Mouse (Mus musculus) layer of hippocampus, adult 18-20 months (tissue): ENCODE measurements around the gene Gm4353. TPM values are rescaled to one million over a fixed set of nuclear protein-coding genes. Genes with fewer than 3 reads are reported as not detected.
A peak's percentile ranks its signal among the peaks of the same experiment; 100 is the strongest.

Experiments used
- DNase-seq, 2 experiments: peaks; one replicate each; pipeline ENCODE4 v3.0.0; 2022; ENCODE audit warnings: low spot score in 2 of 2
- total RNA-seq, 2 experiments: library from RNA; stranded (reverse); gene quantifications; 2 replicates each; pipeline ENCODE4 v1.2.3; 2021

Gm4353 gene
- total RNA-seq, 2 experiments from 2014 or later, result 3.1 to 3.3 TPM

DNA sequence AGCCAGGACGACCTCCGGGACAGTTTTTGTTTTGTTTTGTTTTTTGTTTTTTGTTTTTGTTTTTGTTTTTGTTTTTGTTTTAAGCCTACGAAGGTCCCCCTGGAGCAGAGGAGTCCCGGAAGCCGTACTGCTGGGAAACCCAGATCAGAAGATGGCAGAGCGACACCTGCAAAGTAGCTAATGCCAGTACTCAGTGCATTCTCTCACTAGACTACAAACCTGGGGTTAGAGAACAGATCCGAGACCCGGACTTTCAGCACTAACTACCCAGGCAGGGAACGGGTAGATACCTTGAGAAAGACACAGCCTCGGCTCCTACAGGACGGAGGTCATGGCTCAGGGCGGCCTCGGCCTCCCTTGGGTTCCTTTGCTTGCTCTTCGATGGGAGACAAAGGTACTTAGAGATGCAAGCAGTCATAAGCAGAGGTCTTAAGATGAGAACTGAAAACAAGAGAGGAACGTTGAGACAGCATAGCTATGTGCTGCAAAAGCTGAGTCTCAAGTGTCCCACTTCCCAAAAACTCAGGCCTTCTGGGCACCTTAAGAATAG lies 43.9 kb downstream of the Gm4353 start:
- DNase-seq, result no peak

DNA sequence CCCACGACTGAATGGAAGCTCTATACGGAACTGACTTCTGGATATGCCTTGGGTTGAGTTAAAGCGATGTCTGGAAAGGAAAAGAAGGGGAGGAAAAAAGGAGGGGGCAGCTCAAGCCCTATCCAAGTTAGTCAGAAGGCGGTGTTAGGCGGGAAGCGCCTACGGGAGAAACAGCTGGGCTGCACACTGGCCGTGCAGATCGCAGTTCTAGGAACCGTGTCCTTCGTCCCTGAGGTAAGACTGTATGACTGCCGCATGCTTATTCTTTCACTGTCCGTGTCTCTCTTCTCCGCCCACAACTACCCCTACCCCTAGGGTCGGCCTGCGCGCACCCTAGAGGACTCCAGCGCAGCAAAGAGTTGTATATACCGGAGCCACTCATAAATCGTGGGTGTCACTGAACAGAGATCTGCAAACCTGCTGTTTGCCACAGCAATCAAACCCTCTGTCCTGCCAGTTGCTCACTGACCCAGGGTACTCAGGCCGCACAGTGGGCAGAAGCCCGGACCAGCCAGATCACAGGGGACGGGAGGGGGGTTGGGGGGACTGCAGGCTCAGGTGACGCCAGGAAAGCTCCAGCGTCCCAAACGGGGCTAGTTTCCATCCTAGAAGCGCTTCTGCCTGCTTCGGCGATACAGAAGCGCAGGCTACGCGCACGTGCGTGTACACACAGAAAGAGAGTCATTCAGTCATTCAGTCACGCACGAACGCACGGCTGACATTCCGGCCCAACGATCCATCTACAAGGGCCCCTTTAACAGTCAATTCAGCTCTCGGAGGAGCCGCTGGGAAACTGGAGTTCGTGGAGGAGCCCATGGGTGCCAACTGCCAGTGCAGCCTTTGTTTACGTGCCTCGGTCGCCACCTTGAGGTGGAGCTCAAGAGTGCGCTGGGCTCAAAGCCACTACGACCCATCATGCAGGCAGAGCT lies 44.6 kb downstream of the Gm4353 start:
- DNase-seq, result peak; percentile 85 to 92

DNA sequence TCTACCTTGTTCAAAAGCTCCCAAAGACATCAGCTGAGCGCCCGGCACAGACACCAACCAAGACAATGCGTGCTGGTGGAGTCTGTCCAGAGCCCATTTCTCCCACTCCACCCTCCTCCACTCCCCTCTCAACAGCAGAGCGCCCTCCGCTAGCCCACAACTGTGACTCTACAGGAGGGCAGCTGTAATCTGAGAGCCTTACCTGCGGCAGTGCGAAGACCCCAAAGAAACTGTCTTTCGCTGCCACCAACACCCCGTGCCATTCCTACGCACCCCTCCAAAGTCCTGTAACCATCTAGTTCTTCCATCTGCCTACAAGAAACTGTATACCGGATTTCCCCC lies 45.3 kb downstream of the Gm4353 start, which contains the start of gene 1110004F10Rik:
TSS of gene 1110004F10Rik (plus strand) at position 202 of the 342 bp plus-strand sequence.
- DNase-seq, result no peak

DNA sequence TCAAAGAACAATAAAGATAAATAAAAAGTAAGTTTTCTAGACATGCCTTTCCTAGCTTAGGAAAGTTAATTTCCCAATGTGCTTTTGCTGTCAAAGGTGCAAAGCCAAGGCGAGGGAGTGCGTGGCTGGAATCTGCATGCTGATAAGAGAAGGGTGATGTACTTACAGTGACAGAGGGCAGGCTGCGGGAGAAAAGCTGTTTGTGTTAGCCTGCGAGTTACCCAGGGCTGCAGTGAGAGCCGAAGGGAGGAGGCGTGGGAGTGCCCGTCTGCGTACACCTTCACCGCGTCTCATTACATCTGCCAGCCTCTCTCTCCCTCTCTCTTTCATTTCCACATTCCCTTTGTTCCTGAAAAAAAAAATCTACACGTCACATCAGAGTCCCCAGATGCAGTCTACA lies 45.9 kb downstream of the Gm4353 start, which contains the start of gene Sox6:
TSS of gene Sox6 (minus strand) at position 286 of the 400 bp plus-strand sequence.
- no peak for DNase-seq

- no peak for DNase-seq
These were observed 46.4 kb downstream of the Gm4353 start for GRCm38 (mm10) chr7:116038024-116038423.

GRCm38 (mm10) chr7:116036591-116037555 lies 47.6 kb downstream of the Gm4353 start:
- DNase-seq, result no peak

DNA sequence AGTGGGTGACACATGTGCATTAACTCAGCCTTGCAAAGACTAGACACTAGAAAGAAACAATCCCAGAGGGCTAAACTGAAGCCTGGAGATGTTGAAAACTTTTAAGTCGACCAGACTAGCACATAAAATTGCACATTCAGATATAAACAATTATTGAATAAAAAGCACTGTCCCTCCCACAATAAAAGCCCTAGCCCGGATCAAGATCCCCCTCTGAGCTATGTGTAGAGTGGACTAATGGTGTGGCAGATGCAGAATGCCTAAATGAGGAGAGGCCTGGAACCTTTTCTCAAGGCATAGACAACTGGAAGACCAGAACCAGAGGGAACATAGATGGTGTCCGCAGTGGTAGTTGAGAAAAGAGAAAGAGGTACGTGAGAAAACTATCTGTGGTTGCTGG lies 48.9 kb downstream of the Gm4353 start:
- DNase-seq, result no peak

- peak in 1 of 2 experiments; percentile 17 for DNase-seq
These were observed 50.1 kb downstream of the Gm4353 start for GRCm38 (mm10) chr7:116034282-116034758.

- peak in 1 of 2 experiments; percentile 28 for DNase-seq
These were observed 50.8 kb downstream of the Gm4353 start for GRCm38 (mm10) chr7:116033371-116034241.

Other genes with a start within 250 kb of the Gm4353 start
- 10 to 100 TPM; 21.1 to 26.5 TPM for gene Sox6, start 45.8 kb downstream of the Gm4353 start, total RNA-seq
- gene 1110004F10Rik, start 45.2 kb downstream of the Gm4353 start, total RNA-seq, result 100 to 1,000 TPM; 102 to 104 TPM
- gene Plekha7, start 223.7 kb upstream of the Gm4353 start, total RNA-seq, result 10 to 100 TPM; 19.1 to 20.2 TPM
- gene Rps13, start 249.6 kb upstream of the Gm4353 start, total RNA-seq, result 100 to 1,000 TPM; 220 to 237 TPM